Mouse (Mus musculus): ENCODE data around the gene Cdh20.

GRCm38 (mm10) chr1:104986222-104986973 is 218.1 kb downstream of the Cdh20 start:
- TF ChIP-seq POLR2A (IDR thresholded peaks at IDR 0.05; ENCODE audit: borderline replicate concordance, low read depth, low read length): no peak
- no peak for TF ChIP-seq CTCF (IDR thresholded peaks at IDR 0.05; ENCODE audit: low read depth, low read length)
